Mouse (Mus musculus) liver, embryonic 14.5 days (tissue): ENCODE data around the gene Stk38. TPM values are rescaled to one million over a fixed set of nuclear protein-coding genes. Genes with fewer than 3 reads are reported as not detected.

Experiments used
- ATAC-seq: fragments of 200-750 bp; cut with Nextera tagmentation; 2 replicates; pipeline ENCODE4 v1.8.0; 2017; ENCODE audit warnings: moderate number of reproducible peaks, mild to moderate bottlenecking, moderate library complexity; ENCODE audit not compliant: insufficient read depth
- DNase-seq, 3 experiments: peaks; one replicate each; pipeline ENCODE4 v3.0.0-alpha.2; 2012 to 2013; ENCODE audit warnings: low read depth in 3 of 3, low spot score in 3 of 3
- H3K27ac ChIP-seq: fragments of 300-500 bp; sonication (generic); 2 replicates; pipeline ENCODE4 v1.5.1; 2014; ENCODE audit warnings: moderate library complexity, mild to moderate bottlenecking, control low read depth, inconsistent platforms
- H3K27me3 ChIP-seq: fragments of 300-500 bp; sonication (generic); 2 replicates; pipeline ENCODE4 v1.6.1; 2014; ENCODE audit warnings: mild to moderate bottlenecking, low read length, moderate library complexity; ENCODE audit not compliant: control insufficient read depth, insufficient read depth
- H3K36me3 ChIP-seq: fragments of 300-500 bp; sonication (generic); replicated peaks from 2 replicates; pipeline ENCODE4 v1.6.1; 2014; ENCODE audit warnings: low read depth; ENCODE audit not compliant: control insufficient read depth, insufficient read depth
- H3K4me1 ChIP-seq, 2 experiments: fragments of 200-500 bp in 1 of 2; fragments of 300-500 bp in 1 of 2; sonication (generic) in 1 of 2; replicated peaks; 2 replicates each; pipeline ENCODE4 v1.6.1; 2012 to 2014; ENCODE audit warnings: antibody characterized with exemption in 1 of 2, inconsistent platforms in 1 of 2, low read length in 1 of 2; ENCODE audit not compliant: control insufficient read depth in 2 of 2, insufficient read depth in 2 of 2
- H3K4me2 ChIP-seq: fragments of 300-500 bp; sonication (generic); 2 replicates; pipeline ENCODE4 v1.6.1; 2014; ENCODE audit warnings: low read depth, mild to moderate bottlenecking, control low read depth, moderate library complexity
- H3K4me3 ChIP-seq, 2 experiments: fragments of 200-500 bp in 1 of 2; fragments of 300-500 bp in 1 of 2; sonication (generic) in 1 of 2; 2 replicates each; pipeline ENCODE4 v1.5.1; 2012 to 2014; ENCODE audit warnings: low read depth in 2 of 2, low read length in 2 of 2, mild to moderate bottlenecking in 2 of 2, control low read depth in 1 of 2, inconsistent platforms in 1 of 2, moderate library complexity in 1 of 2; ENCODE audit not compliant: insufficient read depth in 1 of 2
- H3K9ac ChIP-seq: fragments of 300-500 bp; sonication (generic); replicated peaks from 2 replicates; pipeline ENCODE4 v1.6.1; 2014; ENCODE audit warnings: mild to moderate bottlenecking, control low read depth, moderate library complexity
- H3K9me3 ChIP-seq: fragments of 300-500 bp; sonication (generic); 2 replicates; pipeline ENCODE4 v1.6.1; 2016; ENCODE audit warnings: low read length, mixed read lengths; ENCODE audit not compliant: control insufficient read depth
- CTCF ChIP-seq: IDR thresholded peaks from 2 replicates; pipeline ENCODE4 v1.5.1; 2016; ENCODE audit warnings: antibody characterized with exemption, low read depth, control low read depth
- EP300 ChIP-seq: IDR thresholded peaks from 2 replicates; pipeline ENCODE4 v1.6.1; 2016; ENCODE audit warnings: antibody characterized with exemption, low read depth
- WGBS: fragments of 180-500 bp; shearing (Covaris S2); extraction: QIAGEN DNeasy Blood & Tissue Kit; methylation state at CpG from one replicate; pipeline ENCODE4 v1.1.7; 2014; ENCODE audit not compliant: insufficient replicate concordance; 5-methylcytosine and 5-hydroxymethylcytosine counted together
- polyA plus RNA-seq, 2 experiments: library from polyadenylated mRNA; depleted of rRNA in 1 of 2; stranded (reverse) in 1 of 2; unstranded in 1 of 2; fragments of >200 nt; fragmentation: Nextera tagmentation in 1 of 2; extraction: Ambion mirVana in 1 of 2; gene quantifications; 2 replicates each; pipeline versions ENCODE4 v1.2.1 to v1.2.3; 2012 to 2014

Stk38 gene
- polyA plus RNA-seq, 2 experiments = 29.2 to 31.8 TPM

- H3K36me3 ChIP-seq = no peaks in the 10 kb centered on the region
- ATAC-seq = peak; percentile 68
- no peaks in the 10 kb centered on the region for H3K9me3 ChIP-seq
- H3K9ac ChIP-seq = no peak overlapping the region; the same call in 1 of the 2 replicates
- H3K4me1 ChIP-seq = peaks cover 9 to 15% of the 10 kb centered on the region in 2 experiments
- WGBS = 26% methylated on average over 7 of the region's 7 CpGs
- H3K4me3 ChIP-seq = no peak overlapping the region
- H3K27me3 ChIP-seq = no peaks in the 10 kb centered on the region
- no peak for TF ChIP-seq CTCF
- no peak; the same call in 1 of the 2 replicates for TF ChIP-seq EP300
- H3K4me2 ChIP-seq = 0 out of 2 replicates have a peak overlapping the region, but pooled peaks have one; percentile 0
- DNase-seq = peak in 2 of 3 experiments; percentile 29 to 35
- H3K27ac ChIP-seq = no peak overlapping the region; the same call in 1 of the 2 replicates
Observed at GRCm38 (mm10) chr17:28936133-28936532, 71.7 kb downstream of the Stk38 start.

GRCm38 (mm10) chr17:28934120-28934916 lies 73.5 kb downstream of the Stk38 start:
- Histone ChIP-seq H3K9me3 (no peaks in the 10 kb centered on the region), H3K27me3 (no peaks in the 10 kb centered on the region), H3K9ac (no peak overlapping the region), H3K4me1 (peaks cover 25 to 33% of the 10 kb centered on the region in 2 experiments), H3K4me3 (no peak overlapping the region), H3K4me2 (no peak overlapping the region), H3K27ac (no peak overlapping the region), H3K36me3 (no peaks in the 10 kb centered on the region)
- no peak for TF ChIP-seq EP300
- TF ChIP-seq CTCF = no peak
- WGBS = 75% methylated on average over 19 of the region's 19 CpGs
- DNase-seq (no peak), ATAC-seq (no peak)

DNA sequence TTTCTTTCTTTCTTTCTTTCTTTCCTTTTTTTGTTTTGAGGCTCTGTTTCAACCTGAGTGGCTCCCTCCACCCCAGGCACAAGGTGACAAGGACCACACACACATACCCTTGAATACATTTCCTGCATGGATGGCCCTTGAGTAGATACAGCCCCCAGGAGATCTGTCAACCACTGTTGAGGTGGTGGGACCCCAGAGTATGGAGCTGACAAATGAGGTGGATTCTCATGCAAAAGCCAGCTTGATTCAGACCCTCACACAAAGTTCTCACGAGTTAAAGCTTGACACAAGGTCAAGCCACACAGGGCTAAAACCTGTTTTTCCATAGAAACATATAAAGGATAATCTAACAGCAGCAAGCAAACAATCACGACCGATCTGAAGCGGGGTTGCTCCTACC lies 75.5 kb downstream of the Stk38 start:
- no peak overlapping the region for H3K9ac ChIP-seq
- peak overlapping the region; percentile 26; the same call in 1 of the 2 replicates for H3K27ac ChIP-seq
- DNase-seq (no peak), ATAC-seq (no peak)
- no peaks in the 10 kb centered on the region for H3K9me3 ChIP-seq
- no peaks in the 10 kb centered on the region for H3K36me3 ChIP-seq
- WGBS = 86% methylated on average over 4 of the region's 4 CpGs
- H3K27me3 ChIP-seq = no peaks in the 10 kb centered on the region
- no peak overlapping the region for H3K4me3 ChIP-seq
- peaks cover 26 to 38% of the 10 kb centered on the region in 2 experiments for H3K4me1 ChIP-seq
- TF ChIP-seq EP300 = no peak
- no peak for TF ChIP-seq CTCF
- H3K4me2 ChIP-seq = no peak overlapping the region

GRCm38 (mm10) chr17:28931436-28932211 lies 76.2 kb downstream of the Stk38 start:
- Histone ChIP-seq H3K36me3 (no peaks in the 10 kb centered on the region), H3K9me3 (no peaks in the 10 kb centered on the region), H3K4me3 (no peak overlapping the region), H3K27me3 (no peaks in the 10 kb centered on the region), H3K27ac (peak overlapping the region; percentile 100), H3K9ac (peak overlapping the region; percentile 94), H3K4me2 (no peak overlapping the region), H3K4me1 (peaks cover 26 to 42% of the 10 kb centered on the region in 2 experiments)
- TF ChIP-seq EP300 (no peak), CTCF (no peak)
- WGBS = 82% methylated on average over 18 of the region's 18 CpGs
- ATAC-seq = no peak
- peak in 1 of 3 experiments; percentile 31 for DNase-seq
